Mouse (Mus musculus) layer of hippocampus, postnatal 36 days (tissue): ENCODE measurements at regions not wholly inside any gene's neighbourhood (a gene's known extent, or its start where the extent isn't known, plus 50 kb on each side); places are given as distances from the start of the nearest gene placed in this dataset.

ENCODE experiments used
- DNase-seq, 2 experiments: peaks; one replicate each; pipeline ENCODE4 v3.0.0; 2022

- no peak for DNase-seq
Measured at GRCm38 (mm10) chr6:147832521-147832920, 214.5 kb upstream of the Far2 start.

DNA sequence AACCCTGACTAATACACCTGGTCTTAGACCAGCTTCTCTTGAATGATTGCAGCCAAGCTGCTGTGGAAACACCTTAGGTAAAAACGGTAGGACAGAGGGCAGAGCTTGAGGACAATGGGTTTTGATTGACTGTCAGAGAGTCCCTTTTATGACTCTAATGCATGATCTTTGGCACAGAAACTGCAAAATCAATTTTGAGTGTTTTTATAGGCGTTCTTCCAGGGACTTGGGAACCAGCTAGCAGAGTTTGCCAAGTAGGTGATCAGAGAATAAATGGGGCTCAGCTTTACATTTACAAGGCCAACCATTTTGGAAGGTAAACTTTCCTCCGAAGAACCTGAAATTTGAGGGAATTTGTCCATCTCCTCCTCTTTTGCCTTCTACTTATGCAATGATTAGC lies 213.6 kb upstream of the Far2 start:
- DNase-seq: no peak

GRCm38 (mm10) chr6:147838846-147839245 lies 208.2 kb upstream of the Far2 start:
- DNase-seq: no peak

GRCm38 (mm10) chr6:147849988-147850387 lies 197.1 kb upstream of the Far2 start:
- DNase-seq: no peak

GRCm38 (mm10) chr6:147861116-147861515 lies 185.9 kb upstream of the Far2 start:
- DNase-seq: no peak

DNA sequence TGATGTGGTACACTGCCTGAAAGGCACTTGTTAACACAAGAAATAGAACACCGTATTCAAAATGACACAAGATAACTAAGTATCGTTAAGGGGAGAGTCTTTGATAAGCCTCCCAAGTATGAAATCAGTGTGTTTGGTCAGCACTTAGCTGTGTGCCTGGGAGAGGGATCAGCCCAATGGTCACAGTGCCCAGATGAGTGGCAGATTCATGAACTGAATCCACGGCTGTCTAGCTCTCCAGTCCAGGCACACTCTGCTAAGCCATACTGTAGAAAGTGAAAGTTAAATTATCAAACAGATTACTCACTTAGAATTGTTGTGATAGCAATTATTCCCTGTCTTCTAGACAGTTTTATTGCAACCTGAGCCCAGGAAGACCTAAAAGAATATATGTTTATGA lies 176.0 kb upstream of the Far2 start:
- DNase-seq: no peak

- no peak for DNase-seq
Measured at GRCm38 (mm10) chr6:147873173-147873572, 173.9 kb upstream of the Far2 start.

GRCm38 (mm10) chr6:147878485-147878884 lies 168.6 kb upstream of the Far2 start:
- no peak for DNase-seq

GRCm38 (mm10) chr6:147885902-147886301 lies 161.2 kb upstream of the Far2 start:
- DNase-seq: no peak

DNA sequence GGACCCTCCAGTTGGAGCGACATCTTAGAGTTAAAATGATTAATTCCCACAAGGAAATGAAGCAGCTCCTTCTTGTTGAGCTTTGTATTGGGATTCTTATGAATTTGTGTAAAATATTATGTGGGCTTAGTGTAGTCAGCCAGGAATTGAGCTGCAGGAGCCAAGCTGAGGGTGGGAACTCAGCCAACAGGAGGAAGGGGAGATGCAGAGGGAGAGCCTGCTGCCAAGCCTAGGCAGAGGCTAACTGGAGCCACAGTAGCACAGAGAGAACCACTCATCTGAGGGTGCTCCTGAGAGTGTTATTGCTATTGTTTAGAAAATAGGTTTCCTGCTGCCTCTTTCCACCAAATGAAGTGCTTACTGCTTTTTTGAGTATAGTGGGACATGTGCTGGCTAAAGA lies 127.4 kb upstream of the Far2 start:
- peak; percentile 7 to 10 for DNase-seq

- no peak for DNase-seq
Measured at GRCm38 (mm10) chr6:147921091-147921490, 126.0 kb upstream of the Far2 start.

- DNase-seq: no peak
Measured at GRCm38 (mm10) chr6:147922506-147922905, 124.6 kb upstream of the Far2 start.

- no peak for DNase-seq
Measured at GRCm38 (mm10) chr6:147923246-147923645, 123.8 kb upstream of the Far2 start.

- DNase-seq: no peak
Measured at GRCm38 (mm10) chr6:147928951-147929350, 118.1 kb upstream of the Far2 start.

DNA sequence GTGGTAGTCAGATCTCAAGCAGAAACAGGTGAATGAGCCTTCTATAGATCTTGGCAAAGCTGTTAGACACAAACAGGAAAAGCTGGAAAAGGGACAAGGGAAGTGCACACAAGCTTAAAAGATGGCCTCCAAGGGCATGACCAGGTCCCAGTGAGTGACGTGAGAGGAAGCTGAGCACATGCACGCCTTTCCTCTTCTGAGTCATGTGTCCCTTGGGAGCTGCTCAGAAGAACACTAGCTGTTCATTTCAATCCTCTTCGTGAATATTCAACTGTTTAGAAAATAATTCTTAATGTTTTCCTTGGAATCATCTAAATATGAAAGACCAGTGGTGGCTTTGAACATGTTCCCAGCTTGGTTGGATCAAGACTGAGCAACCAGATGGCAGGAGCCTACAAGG lies 103.0 kb upstream of the Far2 start:
- no peak for DNase-seq

DNA sequence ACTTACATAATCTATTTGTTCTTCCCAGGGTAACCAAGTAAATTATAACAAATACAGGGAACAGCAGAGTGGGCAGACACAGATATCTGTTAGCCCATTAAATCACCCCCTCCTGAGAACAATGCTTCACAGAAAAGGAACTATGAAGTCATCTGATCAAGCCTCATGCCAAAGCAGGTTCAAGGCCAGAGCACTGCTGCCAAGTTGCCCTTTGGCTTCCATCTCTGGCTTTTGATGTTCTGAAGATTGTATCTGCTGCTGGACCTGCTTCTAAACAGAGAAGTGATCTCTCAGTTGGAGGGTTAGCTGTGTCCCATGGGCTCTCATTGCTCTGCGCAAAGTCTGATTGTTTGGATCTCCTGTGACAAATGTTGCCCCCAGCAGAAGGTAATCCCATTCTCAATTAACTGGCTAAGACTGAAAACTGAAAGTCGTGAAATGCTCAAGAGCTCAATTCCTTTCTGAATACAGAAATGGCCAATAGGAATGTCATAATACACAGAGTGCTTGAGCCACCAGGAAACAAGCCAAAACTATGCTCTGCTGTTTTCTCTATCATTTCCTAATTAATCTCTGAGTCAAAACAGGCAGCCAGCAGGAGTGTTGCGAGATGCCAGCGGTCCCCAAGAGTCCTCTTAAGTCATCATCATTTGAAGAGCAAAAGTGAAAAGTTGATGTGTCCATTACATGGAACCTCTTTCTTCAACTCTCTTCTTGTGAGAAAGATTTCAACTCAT lies 102.0 kb upstream of the Far2 start:
- no peak for DNase-seq

DNA sequence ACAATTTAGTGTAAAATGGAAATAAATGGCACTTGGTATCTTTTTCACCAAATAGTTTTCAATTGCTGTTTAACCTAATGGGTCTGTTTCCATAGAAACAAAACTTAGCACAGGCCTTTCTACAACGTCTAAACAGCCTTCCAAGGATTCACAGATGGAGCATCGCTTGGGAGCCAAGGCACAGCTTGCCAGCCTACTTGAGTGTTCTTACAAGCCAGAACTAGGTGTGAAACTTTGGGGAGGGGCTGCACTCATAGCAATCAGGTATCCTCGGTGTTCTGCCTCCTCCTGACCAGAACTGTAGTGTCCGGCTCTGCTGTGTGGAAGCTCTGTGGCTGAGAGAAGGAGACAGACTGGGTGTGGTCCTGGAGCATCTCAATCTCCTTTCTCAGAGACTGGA lies 99.1 kb upstream of the Far2 start:
- DNase-seq: peak; percentile 35 to 50

- DNase-seq: no peak
Measured at GRCm38 (mm10) chr6:147951642-147952041, 95.4 kb upstream of the Far2 start.

DNA sequence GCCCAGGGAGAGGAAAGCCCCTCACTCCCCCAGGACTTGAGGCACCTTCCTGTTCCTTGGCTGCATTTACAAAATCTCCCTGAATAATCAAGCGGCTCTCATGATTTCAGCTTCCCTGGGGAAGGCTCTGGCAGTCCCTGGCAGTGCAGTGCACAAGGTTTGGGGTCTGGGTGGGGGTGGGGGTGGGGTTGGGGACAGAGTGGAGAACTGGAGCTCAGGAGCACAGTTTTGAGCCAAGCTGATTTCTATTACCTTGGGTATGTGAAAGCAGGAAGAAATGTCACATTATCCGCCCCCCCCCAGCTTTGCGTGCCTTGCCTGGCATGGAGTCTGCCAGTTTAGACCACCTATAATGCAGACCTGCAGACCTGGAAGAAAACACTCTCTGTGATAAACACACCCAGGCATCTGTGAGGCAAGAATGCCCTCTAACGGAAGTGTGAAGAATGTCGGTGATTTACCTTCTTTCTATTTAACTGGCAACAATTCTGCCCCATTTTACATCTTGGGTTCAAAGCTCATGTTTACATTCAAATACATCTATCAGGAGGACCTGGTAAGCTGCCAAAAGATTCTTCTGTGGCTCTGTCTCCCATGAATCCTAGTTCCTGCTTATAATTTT lies 93.9 kb upstream of the Far2 start:
- DNase-seq: no peak

- DNase-seq: no peak
Measured at GRCm38 (mm10) chr6:147953753-147954152, 93.3 kb upstream of the Far2 start.

DNA sequence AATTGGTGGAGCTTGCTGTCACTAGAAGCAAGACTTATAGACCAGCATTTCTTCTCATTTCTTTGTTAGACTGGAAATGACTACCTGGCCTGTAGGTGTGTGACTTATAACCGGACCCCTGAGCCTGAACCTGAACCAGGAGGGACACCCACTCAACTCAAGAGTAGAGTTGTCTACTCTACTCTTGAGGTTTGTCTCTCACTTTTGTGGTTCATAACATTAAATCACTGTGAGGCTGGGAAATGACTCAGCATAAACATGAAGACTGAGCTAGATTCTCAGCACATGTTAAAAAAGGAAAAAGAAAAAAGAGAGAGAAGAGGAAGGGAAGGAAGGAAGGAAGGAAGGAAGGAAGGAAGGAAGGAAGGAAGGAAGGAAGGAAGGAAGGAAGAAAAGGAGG lies 92.8 kb upstream of the Far2 start:
- no peak for DNase-seq

DNA sequence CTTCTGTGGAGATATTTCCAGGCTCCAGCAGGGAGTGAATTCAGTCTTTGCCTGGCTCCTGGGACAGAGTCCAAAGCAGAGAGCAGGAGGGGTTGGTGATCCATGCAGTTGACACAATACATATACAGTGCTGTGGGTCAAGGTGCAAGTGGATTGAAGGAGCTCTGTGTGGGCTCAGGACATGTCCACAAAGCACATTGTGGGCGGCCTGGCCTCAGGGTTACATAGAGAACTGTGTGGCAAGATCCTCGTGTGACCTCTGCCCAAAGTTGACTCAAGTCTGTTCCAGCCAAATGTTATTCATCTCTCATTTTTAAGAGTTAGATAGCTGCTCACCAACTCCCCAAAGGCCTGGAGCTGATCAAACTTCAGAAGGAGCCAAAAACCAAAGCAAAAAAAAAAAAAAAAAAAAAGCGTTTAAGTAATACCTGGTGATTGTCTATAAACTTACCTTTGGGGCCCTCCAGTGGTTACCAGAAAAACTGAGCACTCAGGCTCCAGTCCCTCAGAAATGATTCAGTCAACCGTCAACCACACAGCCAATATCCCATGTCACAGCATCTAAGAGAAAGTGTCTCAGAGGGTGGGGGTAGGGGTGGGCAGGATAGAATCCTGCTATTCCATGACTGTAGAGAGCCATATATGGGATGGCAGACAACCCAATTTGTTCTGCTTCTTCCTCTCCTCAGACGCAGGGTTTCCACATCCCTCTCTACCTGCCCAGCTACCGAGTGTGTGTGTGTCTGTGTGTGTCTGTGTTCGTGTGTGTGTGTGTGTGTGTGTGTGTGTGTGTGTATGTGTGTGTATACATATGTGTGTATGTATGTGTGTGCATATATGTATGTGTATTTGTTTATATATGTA lies 91.9 kb upstream of the Far2 start:
- no peak for DNase-seq

GRCm38 (mm10) chr6:147964739-147965138 lies 82.3 kb upstream of the Far2 start:
- DNase-seq: no peak
